Mouse (Mus musculus) cerebellum, adult 2 months (tissue): ENCODE results near the gene Enho.

ENCODE experiments used
- CTCF ChIP-seq: fragments of 200-500 bp; IDR thresholded peaks from 2 replicates; pipeline ENCODE4 v1.5.1; 2011; ENCODE audit warnings: low read depth, mild to moderate bottlenecking, control low read depth, low read length, moderate library complexity, borderline replicate concordance; ENCODE audit not compliant: insufficient read depth
- POLR2A ChIP-seq: fragments of 200-500 bp; IDR thresholded peaks from 2 replicates; pipeline ENCODE4 v1.6.1; 2011; ENCODE audit warnings: low read length, control low read depth, borderline replicate concordance; ENCODE audit not compliant: insufficient read depth

DNA sequence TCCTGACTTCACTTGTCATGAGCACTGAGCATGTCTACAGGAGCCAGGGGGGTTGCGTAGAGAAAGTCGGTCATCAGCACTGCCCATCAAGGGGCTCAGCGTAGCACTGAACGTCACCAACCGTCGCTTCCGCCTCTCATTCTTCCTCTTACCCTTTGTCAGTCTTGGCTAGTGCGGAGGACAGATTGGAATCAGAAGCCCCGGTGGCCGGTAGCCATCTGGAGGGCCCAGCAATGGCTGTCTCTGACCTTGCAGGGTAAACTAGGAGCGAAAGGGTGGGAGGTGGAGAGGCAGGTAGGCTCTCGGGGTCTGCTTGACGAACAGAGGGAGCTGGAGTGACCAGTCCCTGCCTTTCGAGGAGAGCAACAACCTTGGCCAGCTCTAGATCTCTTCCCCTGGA lies 18.1 kb downstream of the Enho start:
- TF ChIP-seq POLR2A (no peak), CTCF (no peak)
